Mouse (Mus musculus): ENCODE results near the gene Flt4.
A peak's percentile ranks its signal among the peaks of the same experiment; 100 is the strongest.

Flt4 gene

GRCm38 (mm10) chr11:49645677-49646076 is 36.6 kb downstream of the Flt4 start:
- DNase-seq (ENCODE audit: low spot score in 2 of 2): no peak

GRCm38 (mm10) chr11:49650113-49650993 is 41.3 kb downstream of the Flt4 start:
- peak in 1 of 2 experiments; percentile 37 for DNase-seq (ENCODE audit: low spot score in 2 of 2)

- no peak for DNase-seq (ENCODE audit: low spot score in 2 of 2)
Measured at GRCm38 (mm10) chr11:49650994-49651761, 42.1 kb downstream of the Flt4 start.

- DNase-seq (ENCODE audit: low spot score in 2 of 2): no peak
Measured at GRCm38 (mm10) chr11:49651762-49652322, 42.8 kb downstream of the Flt4 start.

- peak; percentile 60 to 90 for DNase-seq (ENCODE audit: low spot score in 2 of 2)
Measured at GRCm38 (mm10) chr11:49652401-49653078, 43.5 kb downstream of the Flt4 start.

GRCm38 (mm10) chr11:49653079-49653408 is 44.0 kb downstream of the Flt4 start:
- no peak for DNase-seq (ENCODE audit: low spot score in 2 of 2)

- no peak for DNase-seq (ENCODE audit: low spot score in 2 of 2)
Measured at GRCm38 (mm10) chr11:49654651-49655050, 45.6 kb downstream of the Flt4 start.

GRCm38 (mm10) chr11:49655501-49655900 is 46.4 kb downstream of the Flt4 start:
- DNase-seq (ENCODE audit: low spot score in 2 of 2): no peak

- no peak for DNase-seq (ENCODE audit: low spot score in 2 of 2)
Measured at GRCm38 (mm10) chr11:49658065-49658464, 49.0 kb downstream of the Flt4 start.

- DNase-seq (ENCODE audit: low spot score in 2 of 2): no peak
Measured at GRCm38 (mm10) chr11:49658791-49659469, 49.9 kb downstream of the Flt4 start.

- no peak for DNase-seq (ENCODE audit: low spot score in 2 of 2)
Measured at GRCm38 (mm10) chr11:49659470-49659799, 50.4 kb downstream of the Flt4 start.

GRCm38 (mm10) chr11:49662292-49662780 is 53.3 kb downstream of the Flt4 start:
- DNase-seq (ENCODE audit: low spot score in 2 of 2): no peak

GRCm38 (mm10) chr11:49663310-49663709 is 54.2 kb downstream of the Flt4 start, which contains the start of gene Scgb3a1:
Scgb3a1 (plus strand) TSS chr11:49663610.
- no peak for DNase-seq (ENCODE audit: low spot score in 2 of 2)

GRCm38 (mm10) chr11:49664262-49665140 is 55.4 kb downstream of the Flt4 start:
- DNase-seq (ENCODE audit: low spot score in 2 of 2): no peak

GRCm38 (mm10) chr11:49665462-49665861 is 56.4 kb downstream of the Flt4 start:
- DNase-seq (ENCODE audit: low spot score in 2 of 2): no peak

GRCm38 (mm10) chr11:49673433-49673832 is 64.4 kb downstream of the Flt4 start:
- DNase-seq (ENCODE audit: low spot score in 2 of 2): no peak

- DNase-seq (ENCODE audit: low spot score in 2 of 2): no peak
Measured at GRCm38 (mm10) chr11:49684237-49684973, 75.3 kb downstream of the Flt4 start.

- DNase-seq (ENCODE audit: low spot score in 2 of 2): no peak
Measured at GRCm38 (mm10) chr11:49695013-49695412, 86.0 kb downstream of the Flt4 start.

GRCm38 (mm10) chr11:49695695-49696094 is 86.6 kb downstream of the Flt4 start:
- no peak for DNase-seq (ENCODE audit: low spot score in 2 of 2)

- no peak for DNase-seq (ENCODE audit: low spot score in 2 of 2)
Measured at GRCm38 (mm10) chr11:49696472-49696871, 87.4 kb downstream of the Flt4 start.

All from thymus, postnatal 10 days (tissue).